Mouse (Mus musculus) megakaryocyte progenitor cell, adult 5-6 weeks (primary cell): ENCODE results near the gene Rmdn2. TPM values are rescaled to one million over a fixed set of nuclear protein-coding genes. Genes with fewer than 3 reads are reported as not detected.
A peak's percentile ranks its signal among the peaks of the same experiment; 100 is the strongest.

Experiments
- ATAC-seq: replicated peaks from 2 replicates; pipeline ENCODE4 v1.8.0; 2016; ENCODE audit warnings: mild to moderate bottlenecking, moderate TSS enrichment, inconsistent platforms; ENCODE audit not compliant: poor library complexity
- total RNA-seq, 2 experiments: library from RNA; stranded (forward) in 1 of 2; stranded (reverse) in 1 of 2; fragments of 157-497, 149-512 nt in 1 of 2; fragments of 200-1000 nt in 1 of 2; gene quantifications; 2 replicates each; pipeline versions ENCODE4 v1.2.3 to v1.2.4; 2015 to 2017

Gene Rmdn2
- total RNA-seq, 2 experiments from 2014 or later: 2.2 to 8.5 TPM

DNA sequence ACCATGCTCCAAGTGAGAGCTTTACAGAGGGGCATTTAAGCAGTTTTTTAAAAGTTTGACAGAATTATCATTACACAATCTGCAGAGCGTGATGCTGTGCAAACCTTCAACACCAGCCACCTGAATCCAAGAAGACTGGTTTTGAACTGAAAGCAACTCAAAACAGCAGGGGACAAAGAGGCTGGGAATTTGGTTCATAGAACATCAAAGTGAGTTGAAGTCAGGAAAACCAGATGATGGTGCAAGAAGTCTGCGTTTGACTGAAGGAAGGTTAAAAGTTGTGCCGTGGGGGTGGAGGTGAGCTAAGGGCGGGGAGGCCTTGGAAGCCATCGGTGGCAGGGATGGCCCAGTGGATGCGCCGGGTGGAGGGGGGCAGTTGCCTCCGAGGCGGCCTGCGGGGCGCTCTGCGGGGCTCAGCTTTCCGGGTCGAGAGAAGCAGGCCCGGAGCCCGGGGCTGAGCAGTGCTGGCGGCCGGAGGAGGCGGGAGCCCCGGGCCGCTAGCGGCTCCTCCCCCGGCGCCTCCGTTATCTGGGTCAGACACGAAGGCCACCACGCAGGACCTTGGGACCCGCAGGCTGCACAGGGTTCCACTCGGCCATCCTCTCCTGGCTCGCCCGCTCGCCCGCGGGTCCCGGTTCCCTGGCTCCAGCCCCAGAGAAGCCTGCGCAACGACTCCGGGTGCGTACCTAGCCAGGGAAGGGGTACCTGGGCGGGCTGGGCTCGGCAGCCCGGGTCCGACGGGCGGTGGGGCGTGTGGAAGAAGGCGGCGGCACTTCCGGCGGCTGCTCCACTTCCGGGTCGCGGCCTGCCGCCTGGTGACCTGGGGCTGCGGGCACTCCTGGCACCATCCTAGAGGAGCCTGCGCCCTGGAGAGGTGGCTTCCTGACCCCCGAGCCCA, 3.3 kb downstream of the Rmdn2 start:
- ATAC-seq: peak; percentile 92

DNA sequence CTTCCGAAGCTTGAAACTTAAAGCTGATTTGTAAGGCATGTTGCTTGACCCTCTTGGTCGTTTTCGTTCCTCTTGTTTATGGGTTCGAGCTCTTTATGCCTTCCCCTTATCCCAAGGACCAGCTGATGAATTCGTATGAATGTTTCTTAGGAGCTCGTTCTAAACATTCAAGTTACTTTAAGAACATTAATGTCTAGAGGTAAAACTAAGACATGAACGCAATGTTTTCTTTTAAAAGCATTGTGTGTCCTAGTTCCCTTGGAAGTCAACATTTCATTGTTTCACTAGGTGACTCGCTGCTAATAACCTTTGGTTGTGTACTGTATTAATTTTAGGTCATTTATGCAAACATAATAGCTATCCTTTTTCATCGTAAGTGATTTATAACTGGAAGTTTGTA, 4.2 kb downstream of the Rmdn2 start:
- ATAC-seq: no peak

DNA sequence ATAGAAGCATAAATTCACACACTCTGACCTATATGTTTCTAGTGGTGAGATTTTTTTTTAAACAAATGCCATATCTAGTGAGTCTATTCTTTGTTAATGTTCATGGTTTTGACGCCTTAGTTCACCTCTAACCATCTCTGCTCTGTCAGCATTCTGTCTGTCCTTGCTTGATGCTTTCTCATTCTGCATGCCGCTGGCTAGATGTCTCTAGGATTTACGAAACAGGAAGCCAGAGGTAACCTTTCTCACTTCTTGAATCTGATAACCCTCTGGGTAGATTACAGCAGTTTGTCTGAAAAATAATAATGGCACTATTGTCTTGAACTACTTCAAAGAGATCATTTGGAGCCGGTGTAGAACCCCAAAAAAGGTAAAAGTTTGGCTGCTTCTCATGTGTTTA, 5.0 kb downstream of the Rmdn2 start:
- no peak for ATAC-seq

DNA sequence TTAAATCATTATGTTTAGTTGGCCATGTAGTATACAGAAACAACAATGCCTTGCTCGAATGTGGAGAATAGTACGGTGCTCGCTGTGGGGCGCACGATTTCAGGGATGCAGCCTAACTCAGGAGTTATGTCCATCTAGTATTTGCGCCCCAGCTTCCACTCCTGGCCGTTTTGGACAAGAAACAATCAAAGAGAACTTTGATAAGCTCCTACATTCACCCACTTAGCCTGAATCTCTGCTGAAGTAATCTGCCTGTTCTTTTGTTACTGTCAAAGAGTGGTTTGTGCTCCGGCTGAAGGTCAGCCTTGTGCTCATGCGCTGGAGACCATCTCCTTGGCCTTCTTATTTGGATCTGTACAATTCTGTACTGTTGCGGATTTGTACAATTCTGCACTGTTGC, 6.8 kb downstream of the Rmdn2 start:
- ATAC-seq: no peak

GRCm38 (mm10) chr17:79618984-79619383, 7.3 kb downstream of the Rmdn2 start:
- no peak for ATAC-seq

GRCm38 (mm10) chr17:79622050-79622449, 10.4 kb downstream of the Rmdn2 start:
- peak; percentile 78 for ATAC-seq

- ATAC-seq: no peak
Measured at GRCm38 (mm10) chr17:79622574-79622973, 10.9 kb downstream of the Rmdn2 start.

- no peak for ATAC-seq
Measured at GRCm38 (mm10) chr17:79623841-79624240, 12.2 kb downstream of the Rmdn2 start.

- no peak for ATAC-seq
Measured at GRCm38 (mm10) chr17:79626241-79626816, 14.7 kb downstream of the Rmdn2 start.

DNA sequence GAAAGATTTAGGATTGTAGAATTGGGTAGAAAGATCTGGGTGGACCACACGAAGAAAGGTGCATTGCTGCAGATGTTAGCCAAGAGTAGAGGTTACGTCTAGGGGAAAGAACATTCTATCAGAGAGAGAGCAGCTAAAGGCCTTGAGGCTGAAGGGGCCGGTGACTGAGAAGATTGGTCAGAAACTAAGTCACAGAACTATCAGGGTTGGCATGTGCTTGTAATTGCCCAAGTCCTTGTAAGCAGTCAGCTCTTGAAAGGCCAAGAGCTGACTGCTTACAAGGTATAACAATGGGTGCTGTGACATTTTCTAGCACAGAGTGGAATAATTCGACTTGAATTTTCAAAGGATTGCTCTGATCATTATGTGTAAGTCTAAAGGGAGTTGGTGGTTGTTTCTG, 38.2 kb downstream of the Rmdn2 start:
- ATAC-seq: no peak

GRCm38 (mm10) chr17:79650297-79650696, 38.6 kb downstream of the Rmdn2 start:
- ATAC-seq: no peak

GRCm38 (mm10) chr17:79653171-79653570, 41.5 kb downstream of the Rmdn2 start:
- ATAC-seq: no peak

- no peak for ATAC-seq
Measured at GRCm38 (mm10) chr17:79654187-79654586, 42.5 kb downstream of the Rmdn2 start.

DNA sequence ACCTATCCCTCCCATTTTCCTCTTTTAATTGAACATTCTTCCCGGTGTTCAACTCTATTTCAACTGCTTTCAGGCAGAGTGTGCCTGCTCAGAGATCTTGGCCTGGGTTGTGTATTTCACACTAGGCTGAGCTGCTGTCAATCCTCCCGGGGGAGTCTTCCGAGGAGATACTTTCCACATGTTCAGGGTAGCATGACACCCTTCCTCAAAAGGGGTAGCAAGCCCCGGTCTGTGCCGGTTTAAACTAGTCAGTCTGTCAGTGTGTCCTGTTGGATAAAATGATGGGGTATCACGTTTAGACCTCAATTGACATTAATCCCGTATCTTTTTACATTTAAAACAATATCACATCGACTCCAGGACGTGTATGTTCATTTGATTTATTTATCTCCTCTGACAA, 46.1 kb downstream of the Rmdn2 start:
- ATAC-seq: no peak

DNA sequence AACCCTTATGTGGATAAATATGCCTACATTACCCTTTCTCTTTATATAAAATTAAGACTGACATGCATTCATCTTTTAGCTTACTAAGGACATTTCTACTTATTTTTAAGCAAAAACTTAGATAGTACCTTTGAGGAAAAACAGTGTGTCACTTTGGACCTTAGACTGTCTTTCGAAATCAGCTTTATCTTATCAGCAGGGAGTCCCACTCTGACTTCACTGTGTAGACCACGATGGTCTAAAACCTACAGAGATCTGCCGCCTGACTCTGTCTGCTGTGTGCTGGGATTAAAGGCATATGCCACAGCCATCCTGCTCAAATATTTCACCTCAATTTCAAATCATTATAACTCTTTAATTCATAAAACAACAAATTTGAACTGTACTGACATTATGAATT, 46.8 kb downstream of the Rmdn2 start:
- ATAC-seq: no peak

- ATAC-seq: no peak
Measured at GRCm38 (mm10) chr17:79658863-79659262, 47.2 kb downstream of the Rmdn2 start.

GRCm38 (mm10) chr17:79661387-79661786, 49.7 kb downstream of the Rmdn2 start:
- ATAC-seq: peak; percentile 68

DNA sequence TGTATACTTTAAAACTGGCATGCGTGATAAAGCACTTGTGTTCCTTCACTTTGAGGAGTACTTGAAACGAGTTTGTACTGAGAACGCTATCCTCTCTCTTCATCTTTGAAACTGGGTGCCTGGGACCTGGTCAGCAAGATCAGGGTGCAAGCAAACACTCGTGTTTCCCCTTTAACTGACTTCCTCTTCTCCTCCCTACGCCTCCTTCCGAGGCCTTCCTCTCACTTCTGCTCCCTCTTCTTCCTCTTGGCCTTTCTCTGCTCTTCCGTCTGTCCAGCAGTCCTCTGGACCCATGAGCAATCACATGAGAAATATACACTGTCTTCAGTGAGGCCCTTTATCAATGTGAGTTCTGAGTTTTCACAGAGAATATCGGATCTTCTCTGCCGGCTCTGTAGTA, 50.2 kb downstream of the Rmdn2 start:
- peak; percentile 75 for ATAC-seq

DNA sequence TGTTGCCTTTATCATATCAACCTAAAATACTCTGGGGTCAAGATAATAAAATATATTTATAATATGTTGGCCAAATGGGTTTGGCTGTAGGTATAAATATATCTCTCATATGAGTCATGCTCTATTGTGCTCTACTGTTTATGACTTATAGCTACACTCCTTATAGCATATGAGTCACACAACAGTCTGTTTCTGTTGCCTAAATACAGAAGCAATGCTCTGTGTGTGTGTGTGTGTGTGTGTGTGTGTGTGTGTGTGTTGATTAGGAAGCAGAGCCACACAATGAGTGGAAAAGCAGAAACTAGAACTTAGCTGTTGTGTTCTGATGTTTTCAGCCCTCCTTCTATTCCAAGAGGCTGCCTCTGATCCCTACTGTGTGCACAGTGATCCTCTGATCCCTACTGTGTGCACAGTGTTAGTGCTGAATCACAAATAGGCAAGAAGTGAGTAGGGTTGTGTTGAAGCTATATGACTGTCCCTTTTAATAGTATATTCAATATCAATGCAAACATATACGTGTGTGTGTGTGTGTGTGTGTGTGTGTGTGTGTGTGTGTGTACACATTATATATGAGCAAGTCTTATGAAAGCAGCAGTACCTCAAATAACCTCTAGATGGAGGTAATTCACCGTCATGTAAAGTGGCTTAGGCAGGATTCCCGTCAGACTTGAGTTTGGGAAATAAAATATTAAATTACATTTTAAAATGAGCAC, 51.9 kb downstream of the Rmdn2 start:
- peak; percentile 79 for ATAC-seq

- no peak for ATAC-seq
Measured at GRCm38 (mm10) chr17:79664106-79664417, 52.4 kb downstream of the Rmdn2 start.

- no peak for ATAC-seq
Measured at GRCm38 (mm10) chr17:79670837-79671236, 59.2 kb downstream of the Rmdn2 start.

GRCm38 (mm10) chr17:79695106-79695505, 83.4 kb downstream of the Rmdn2 start:
- ATAC-seq: no peak
